Mouse (Mus musculus) heart, postnatal 0 days (tissue): Measurements from ENCODE around the gene Mrpl36.

Experiments used
- CTCF ChIP-seq: IDR thresholded peaks from 2 replicates; pipeline ENCODE4 v1.5.1; 2016; ENCODE audit warnings: antibody characterized with exemption, control low read depth, low read depth
- EP300 ChIP-seq: IDR thresholded peaks from 2 replicates; pipeline ENCODE4 v1.6.1; 2016; ENCODE audit warnings: antibody characterized with exemption, low read depth

- no peak for TF ChIP-seq CTCF
- TF ChIP-seq EP300, result no peak
Measured at GRCm38 (mm10) chr13:73346131-73346530, 17.8 kb downstream of the Mrpl36 start.
